Mouse (Mus musculus) cerebellum, adult 2 months (tissue): ENCODE data around the gene Fan1.
A peak's percentile ranks its signal among the peaks of the same experiment; 100 is the strongest.

Experiments used
- CTCF ChIP-seq: fragments of 200-500 bp; IDR thresholded peaks from 2 replicates; pipeline ENCODE4 v1.5.1; 2011; ENCODE audit warnings: low read depth, mild to moderate bottlenecking, control low read depth, low read length, moderate library complexity, borderline replicate concordance; ENCODE audit not compliant: insufficient read depth
- POLR2A ChIP-seq: fragments of 200-500 bp; IDR thresholded peaks from 2 replicates; pipeline ENCODE4 v1.6.1; 2011; ENCODE audit warnings: low read length, control low read depth, borderline replicate concordance; ENCODE audit not compliant: insufficient read depth

DNA sequence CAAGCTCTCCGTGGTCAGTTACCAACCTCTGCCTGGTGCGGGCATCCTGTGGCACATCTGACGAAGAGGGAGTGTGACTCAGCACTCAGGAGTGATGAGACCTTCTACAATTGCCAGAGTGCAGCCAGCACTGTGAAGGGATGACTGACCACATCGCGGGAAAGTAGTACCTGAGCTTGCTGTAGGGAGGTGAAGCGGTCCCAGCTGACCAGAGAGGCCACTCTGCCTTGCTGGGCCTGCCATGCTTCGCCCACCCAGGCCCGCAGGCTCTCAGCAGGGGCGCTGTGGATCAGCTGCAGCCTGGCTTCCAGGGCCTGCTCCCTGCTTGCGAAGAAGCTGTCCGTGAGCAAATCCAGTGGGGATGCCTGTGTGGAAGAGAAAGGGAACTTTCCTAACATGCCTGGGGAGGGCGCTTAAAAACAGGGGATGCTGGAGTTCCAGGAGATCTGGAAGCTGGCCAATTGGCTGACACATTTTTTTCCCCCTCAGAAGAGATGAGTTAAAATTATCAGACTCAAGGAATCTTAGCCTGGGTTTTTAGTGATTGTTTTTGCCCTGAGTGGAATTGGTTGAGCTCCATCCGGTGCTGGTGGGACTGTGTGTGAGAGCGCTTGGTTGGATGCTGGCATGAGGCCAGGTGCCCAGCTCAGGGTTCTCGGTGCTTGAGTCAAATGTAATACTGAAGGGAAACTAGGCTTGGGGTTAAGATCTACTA, 24.6 kb downstream of the Fan1 start:
- TF ChIP-seq POLR2A = no peak
- TF ChIP-seq CTCF = 0 out of 2 replicates have a peak, but pooled peaks have one; percentile 1
